Mouse (Mus musculus): ENCODE results near the gene Tex13c2. TPM values are rescaled to one million over a fixed set of nuclear protein-coding genes. Genes with fewer than 3 reads are reported as not detected.

Gene Tex13c2
- polyA plus RNA-seq, 1 experiment from 2014 or later = not detected

- WGBS = 21% methylated on average over 5 of the region's 5 CpGs
- H3K4me3 ChIP-seq (ENCODE audit: low read depth, low read length) = peak overlapping the region; percentile 16
- no peaks in the 10 kb centered on the region for H3K36me3 ChIP-seq (ENCODE audit: insufficient read depth, low read length)
- peak; percentile 83 for DNase-seq (ENCODE audit: low spot score)
- H3K9ac ChIP-seq (replicated peaks; ENCODE audit: low read depth) = no peak overlapping the region
- no peak; the same call in 1 of the 2 replicates for ATAC-seq
- peak overlapping the region; percentile 38 for H3K4me2 ChIP-seq (replicated peaks; ENCODE audit: low read depth, low read length)
- H3K27me3 ChIP-seq (replicated peaks; ENCODE audit: insufficient read depth, low read length) = no peaks in the 10 kb centered on the region
- TF ChIP-seq EP300 (IDR thresholded peaks at IDR 0.05) (no peak), CTCF (IDR thresholded peaks at IDR 0.05) (peak; percentile 75)
- H3K27ac ChIP-seq (ENCODE audit: low read length) = peak overlapping the region; percentile 23; the same call in 1 of the 2 replicates
- no peaks in the 10 kb centered on the region for H3K9me3 ChIP-seq (ENCODE audit: low read length)
- no peaks in the 10 kb centered on the region for H3K4me1 ChIP-seq (ENCODE audit: insufficient read depth, low read depth, low read length)
Observed at GRCm38 (mm10) chrX:42540756-42541053, 51.2 kb downstream of the Tex13c2 start.

Other genes starting within 250 kb of the Tex13c2 start
- not detected in 2 replicates for gene Sh2d1a, start 12.8 kb downstream of the Tex13c2 start, polyA plus RNA-seq (2015; fragmentation: Nextera tagmentation; extraction: Ambion mirVana)

Data from lung, postnatal 0 days (tissue).